Mouse (Mus musculus): ENCODE data around the gene Tesc.
A peak's percentile ranks its signal among the peaks of the same experiment; 100 is the strongest.

The Tesc gene

DNA sequence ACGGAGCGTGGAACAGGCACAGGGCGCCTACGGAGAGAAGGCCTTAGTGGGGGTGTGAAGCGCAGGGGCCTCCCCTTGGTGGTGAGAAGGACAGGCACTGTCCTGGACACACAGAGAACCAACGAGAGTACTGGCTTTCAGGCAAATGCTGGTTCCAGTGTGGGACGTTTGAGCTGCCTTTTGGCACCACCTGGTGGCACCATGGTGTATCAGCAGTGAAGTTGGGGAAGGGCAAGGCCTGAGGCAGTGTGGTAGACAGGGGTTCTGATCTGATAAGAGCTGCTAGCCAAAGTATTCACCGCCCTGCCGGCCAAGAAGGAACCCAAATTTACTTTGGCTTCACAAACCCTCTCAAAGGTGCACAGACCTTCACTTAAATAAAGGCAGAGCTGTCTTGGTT is 41.8 kb downstream of the Tesc start:
- DNase-seq (ENCODE audit: inconsistent age in 2 of 2, low spot score in 1 of 2), result peak; percentile 87 to 94

DNA sequence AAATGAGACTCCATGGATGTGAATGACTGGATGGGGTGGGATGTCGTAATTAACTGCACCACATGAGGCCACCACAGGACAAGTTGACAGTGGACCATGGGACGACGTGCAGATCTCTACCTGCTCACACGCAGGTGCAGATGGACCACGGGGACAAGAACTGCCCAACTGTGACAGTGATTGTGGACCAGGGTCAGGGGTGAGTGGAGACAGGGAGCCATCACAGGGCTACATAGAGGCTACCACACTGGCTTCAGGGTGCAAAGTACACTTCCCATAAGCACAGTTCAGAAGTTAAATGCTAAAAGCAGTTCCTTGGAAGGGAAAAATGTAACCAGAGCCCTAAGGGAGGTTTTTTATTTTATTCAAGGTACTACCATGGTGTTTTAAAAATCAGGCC is 44.2 kb downstream of the Tesc start:
- DNase-seq (ENCODE audit: inconsistent age in 2 of 2, low spot score in 1 of 2), result no peak

DNA sequence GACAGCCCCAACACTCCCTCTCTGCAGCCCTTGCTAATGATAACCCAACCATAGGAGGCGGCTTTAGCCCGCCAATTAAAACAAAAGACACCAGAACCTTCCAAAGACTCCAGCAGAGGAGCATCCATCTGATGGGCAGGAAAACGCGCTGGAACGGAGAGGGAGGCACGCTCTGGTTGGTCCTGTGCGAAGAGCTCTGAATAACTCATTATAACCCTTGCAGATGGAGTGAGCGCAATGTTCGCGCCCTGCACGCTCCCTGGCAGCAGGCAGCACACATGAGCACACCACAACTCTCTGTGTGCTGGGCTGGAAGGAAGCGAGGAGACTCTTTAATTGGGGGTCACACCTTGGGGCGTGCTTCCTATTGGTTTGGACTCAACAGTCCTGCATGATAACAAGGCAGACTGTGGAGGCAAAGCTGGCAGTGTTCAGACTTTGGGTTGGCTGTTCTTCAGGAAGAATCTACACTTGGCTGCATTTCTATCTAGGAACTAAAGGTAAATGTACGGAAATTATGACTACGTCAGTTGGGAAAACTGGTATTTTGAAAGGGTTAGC is 45.8 kb downstream of the Tesc start:
- DNase-seq (ENCODE audit: inconsistent age in 2 of 2, low spot score in 1 of 2), result no peak

DNA sequence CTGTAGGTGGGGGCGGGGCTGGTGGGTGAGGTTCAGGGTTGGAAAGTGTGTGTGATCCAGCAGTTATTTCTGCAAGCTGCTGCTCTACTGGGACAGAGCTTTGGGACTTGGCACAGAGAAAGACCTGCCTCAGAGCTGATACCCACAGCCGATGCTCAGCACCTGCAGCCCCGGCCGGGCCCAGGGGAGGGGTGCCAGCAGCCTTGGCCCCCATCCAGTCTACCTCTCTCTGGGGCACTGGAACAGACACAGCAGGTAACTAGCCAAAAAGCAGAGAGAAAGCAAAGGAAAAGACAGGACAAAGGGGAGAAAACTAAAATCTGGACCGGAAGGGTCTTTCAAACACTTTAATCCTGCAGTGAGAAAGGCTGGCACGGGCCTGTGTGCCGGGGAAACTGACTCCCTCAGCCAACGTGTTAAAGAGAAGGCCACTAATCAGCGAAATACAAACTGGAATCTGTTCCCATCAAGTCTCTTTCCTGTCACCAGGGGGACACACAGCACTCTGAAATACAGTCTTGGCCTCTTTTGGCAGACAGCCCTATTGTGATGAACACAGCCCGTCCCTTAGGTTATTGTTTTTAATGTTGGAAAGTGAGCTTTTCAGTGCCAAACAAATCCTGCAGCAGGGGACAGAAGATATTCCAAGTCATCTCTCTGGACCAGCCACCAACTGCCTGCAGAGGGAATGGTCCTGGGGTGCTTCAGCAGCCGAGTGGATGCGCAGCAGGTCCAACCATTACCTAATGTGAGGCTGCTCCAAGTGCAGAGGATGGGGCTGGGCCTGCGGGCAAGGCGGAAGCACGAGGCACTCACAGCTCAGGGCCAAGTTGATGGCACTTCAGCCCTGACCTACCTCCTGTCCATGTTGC is 49.4 kb downstream of the Tesc start:
- no peak for DNase-seq (ENCODE audit: inconsistent age in 2 of 2, low spot score in 1 of 2)

DNA sequence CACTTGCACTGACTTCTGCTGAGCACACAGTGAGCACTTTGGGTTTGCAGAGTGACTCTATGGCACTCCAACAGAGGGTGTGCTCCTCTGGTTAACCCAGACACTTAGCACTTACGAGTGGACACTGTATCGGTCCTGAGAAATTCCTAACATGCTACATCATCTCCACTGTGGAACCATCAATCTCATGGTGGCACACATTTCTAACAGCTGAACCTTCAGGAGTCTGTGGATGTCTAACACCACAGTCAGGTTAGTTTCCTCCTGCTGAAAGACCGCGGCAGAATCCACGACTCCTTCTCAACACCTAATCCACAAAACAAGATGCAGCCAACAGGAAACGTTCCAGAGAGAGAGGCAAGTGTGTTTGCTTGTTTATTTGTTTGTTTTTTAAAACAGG is 51.0 kb downstream of the Tesc start:
- DNase-seq (ENCODE audit: inconsistent age in 2 of 2, low spot score in 1 of 2), result no peak

DNA sequence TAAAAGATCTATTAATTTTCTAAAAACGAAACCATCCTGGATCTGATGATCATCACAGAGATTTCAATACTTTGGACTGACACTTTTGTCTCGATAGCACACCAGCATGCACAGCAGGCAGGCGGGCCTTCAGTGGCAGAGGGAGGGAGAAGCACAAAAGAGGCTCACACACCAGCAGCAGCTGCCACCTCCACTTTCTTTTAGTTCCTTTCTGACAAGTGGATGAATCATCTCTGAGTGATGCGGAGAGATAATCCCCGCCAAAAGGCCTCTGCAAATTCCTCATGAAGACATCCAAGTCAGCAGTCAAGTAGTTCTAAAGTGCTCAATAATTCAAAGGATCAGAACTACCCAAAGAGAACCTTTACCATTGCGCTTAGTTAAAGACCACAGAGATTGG is 51.8 kb downstream of the Tesc start:
- DNase-seq (ENCODE audit: inconsistent age in 2 of 2, low spot score in 1 of 2), result peak; percentile 53 to 58

DNA sequence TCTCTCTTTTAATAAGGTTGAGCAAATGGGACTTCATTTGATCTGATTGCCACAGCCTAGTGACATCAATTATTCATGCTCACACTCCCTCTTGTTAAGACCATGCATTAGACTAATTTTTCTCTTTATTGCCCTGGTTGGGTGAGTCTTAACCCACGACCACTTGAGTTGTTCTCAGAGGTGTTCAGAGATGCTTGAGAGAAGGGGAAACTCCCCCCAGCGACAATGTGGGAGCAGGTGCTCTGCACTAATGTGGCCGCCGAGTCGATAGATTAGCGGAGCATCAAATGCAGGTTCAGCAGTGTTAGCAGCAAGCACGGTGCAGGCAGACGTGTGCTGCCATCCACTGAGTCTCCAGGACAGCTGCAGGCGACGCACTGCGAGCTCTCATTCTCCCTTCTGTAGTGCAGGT is 52.3 kb downstream of the Tesc start:
- no peak for DNase-seq (ENCODE audit: inconsistent age in 2 of 2, low spot score in 1 of 2)

DNA sequence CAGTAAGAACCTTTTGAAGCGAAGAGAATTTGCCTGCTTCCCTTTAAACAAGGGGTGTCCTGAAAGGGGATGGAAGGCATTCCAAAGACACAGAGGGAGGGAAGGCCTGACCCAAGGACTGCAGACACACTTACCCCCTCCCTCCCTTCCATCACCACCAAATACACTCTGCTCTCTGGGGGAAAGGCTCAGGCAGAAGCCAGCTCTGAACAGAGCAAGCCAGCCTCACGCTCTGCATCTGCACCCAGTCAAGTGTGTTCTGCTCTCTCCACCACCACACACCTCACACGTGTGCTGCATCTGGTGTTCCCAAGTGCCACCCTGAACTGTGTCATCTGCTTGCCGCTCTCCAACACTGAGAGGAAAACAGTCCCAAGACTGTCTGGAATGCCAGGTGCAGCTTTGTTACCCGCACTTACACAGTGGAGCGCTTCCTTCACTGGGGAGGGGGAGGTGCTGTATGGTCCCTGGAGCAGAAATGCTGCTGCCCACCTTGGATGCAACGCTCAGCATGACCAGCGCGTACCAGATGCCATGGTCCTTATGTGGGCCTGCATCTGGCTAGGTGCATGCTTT is 53.9 kb downstream of the Tesc start:
- no peak for DNase-seq (ENCODE audit: inconsistent age in 2 of 2, low spot score in 1 of 2)

DNA sequence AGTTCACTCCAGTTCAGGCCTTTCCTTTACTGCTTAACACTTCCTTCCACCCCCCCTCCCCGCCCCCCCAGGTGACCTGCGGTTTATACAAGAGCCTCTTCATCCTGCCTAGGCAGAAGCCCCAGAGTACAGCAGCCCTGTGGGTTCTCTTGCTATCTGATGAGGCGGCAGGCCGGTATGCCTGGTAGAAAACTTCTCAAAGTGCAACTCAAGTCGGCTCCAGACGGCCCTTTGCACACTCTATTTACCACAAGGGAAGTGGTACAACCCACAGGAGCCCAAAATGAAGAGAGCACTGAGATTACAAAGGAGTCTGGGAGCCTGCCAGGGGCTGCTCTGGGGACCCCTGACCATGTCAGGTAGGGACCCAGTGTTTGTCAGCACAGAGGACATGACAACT is 54.5 kb downstream of the Tesc start:
- DNase-seq (ENCODE audit: inconsistent age in 2 of 2, low spot score in 1 of 2), result no peak

DNA sequence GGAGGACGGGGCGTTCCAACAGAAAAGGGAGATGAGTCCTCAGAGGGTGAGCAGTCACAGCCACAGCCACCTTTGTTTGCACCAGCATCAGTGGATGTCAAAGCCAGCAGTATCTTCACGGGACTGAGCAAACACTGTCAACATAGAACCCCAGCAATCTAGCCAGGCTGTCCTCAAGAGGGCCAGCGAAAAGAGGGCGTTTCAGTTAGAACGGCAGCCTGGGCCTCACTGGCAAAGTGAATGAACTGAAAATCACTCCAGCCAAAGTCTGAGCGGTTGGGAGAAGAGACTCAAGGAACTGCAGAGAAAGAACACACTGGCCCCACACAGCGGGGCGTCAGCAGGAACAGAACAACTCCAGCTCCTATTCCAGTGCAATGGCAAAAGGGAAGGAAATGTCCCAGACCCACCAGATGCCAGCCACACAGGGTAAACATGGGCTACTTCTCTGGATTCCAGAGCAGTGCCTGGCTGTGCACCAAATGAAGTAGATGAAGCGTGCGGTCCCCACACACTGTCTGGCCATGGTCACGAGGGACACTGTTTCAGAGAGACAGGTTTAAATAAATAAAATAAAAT is 55.6 kb downstream of the Tesc start:
- no peak for DNase-seq (ENCODE audit: inconsistent age in 2 of 2, low spot score in 1 of 2)

DNA sequence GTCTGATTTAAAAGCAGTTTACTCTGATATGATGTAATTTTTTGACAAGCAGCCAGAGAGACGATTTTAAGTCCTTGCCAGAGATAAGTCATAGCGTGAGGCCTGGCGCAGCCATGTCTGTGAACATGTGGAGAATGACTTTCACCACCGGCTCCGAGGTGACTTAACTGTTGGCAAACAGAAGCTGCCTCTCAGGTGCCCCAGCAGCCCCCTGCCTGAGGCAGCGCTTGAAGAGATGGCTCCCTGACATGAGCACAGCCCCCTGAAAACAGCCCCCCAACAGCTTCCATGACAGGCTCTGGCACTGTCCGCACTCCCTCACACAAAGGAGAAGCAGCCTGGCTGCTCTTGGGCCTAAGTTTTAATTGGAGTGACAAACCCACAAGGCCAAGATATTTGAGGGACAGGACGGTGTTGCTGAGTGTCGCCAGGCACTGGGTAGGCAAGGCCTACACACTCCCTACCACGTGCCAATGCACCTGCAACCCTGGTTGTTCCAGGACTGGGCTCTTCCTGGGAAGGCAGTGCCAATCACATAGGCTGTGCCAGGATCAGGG is 56.7 kb downstream of the Tesc start:
- DNase-seq (ENCODE audit: inconsistent age in 2 of 2, low spot score in 1 of 2), result peak in 1 of 2 experiments; percentile 83

DNA sequence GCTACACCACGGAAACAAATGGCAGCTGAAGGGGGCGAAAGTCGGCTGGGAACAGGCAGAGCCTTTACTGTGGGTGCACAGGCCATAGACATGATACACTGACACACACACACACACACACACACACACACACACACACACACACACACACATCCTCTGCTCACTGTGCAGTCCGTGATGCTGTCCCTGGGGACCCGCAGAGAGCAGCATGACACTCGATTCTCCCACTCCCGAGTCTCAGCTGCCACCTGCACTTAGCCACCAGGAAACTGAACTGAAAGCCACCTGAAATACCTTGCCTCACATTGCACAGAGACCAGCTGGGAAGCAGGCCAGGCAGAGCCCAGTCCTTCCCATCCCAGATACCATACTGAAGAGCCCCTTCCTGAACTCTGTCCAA is 57.8 kb downstream of the Tesc start:
- no peak for DNase-seq (ENCODE audit: inconsistent age in 2 of 2, low spot score in 1 of 2)

DNA sequence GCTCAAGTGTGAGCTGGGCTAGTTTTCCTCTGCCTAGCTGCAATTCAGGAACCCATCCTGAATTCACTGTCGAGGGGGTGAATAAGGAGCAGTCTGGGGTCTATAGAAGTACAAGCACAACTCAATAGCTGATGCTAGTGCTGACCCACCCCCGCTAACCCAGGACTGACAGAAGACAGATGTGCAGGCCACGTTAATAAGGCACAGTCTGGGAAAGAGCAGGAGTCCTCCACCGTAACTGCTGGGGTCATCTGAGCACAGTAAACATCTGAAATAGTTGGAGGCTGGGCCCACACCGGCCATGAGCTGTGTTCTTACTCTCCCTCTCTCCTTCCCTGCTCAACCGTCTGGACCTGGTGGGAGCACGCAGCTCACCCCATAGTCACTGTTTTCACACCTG is 59.4 kb downstream of the Tesc start:
- DNase-seq (ENCODE audit: inconsistent age in 2 of 2, low spot score in 1 of 2), result no peak

DNA sequence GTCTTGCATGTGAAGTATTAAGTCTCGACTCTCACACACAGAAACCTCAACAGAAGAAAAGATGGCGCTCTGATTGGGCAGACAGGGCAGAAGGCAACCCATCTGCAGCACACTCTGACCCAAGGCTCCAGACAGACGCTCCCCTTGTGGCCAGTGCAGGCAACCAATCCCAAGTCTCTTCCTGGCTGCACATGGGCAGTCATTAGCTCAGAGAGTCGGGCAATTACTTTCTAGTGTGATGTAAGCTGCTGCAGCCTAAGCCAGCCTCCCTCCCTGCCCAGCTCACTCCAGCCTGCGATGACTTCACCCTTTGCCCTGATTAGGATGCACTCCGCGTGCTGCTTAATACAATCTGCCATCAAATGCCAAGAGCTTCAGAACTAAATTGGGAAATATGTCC is 61.6 kb downstream of the Tesc start:
- DNase-seq (ENCODE audit: inconsistent age in 2 of 2, low spot score in 1 of 2), result peak; percentile 57 to 74

DNA sequence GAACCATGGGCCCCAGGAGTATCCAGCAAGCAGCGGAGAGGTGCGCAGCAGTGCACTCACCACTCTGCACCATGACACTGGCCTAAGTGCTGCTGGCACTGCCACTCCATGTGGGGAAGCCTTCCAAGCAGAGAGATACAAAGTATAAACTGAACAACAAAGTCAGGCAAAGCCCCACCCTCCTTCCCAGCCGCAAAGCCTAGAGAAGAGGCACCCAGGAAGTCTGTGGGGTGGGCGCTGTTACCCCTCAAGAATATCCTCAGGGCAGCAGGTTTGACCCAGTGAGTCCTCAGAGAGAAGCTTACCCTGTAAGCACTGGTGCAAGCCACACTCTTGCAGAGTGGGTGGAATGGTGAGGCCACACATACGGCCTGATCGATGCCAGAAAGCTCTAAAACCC is 62.6 kb downstream of the Tesc start:
- no peak for DNase-seq (ENCODE audit: inconsistent age in 2 of 2, low spot score in 1 of 2)

DNA sequence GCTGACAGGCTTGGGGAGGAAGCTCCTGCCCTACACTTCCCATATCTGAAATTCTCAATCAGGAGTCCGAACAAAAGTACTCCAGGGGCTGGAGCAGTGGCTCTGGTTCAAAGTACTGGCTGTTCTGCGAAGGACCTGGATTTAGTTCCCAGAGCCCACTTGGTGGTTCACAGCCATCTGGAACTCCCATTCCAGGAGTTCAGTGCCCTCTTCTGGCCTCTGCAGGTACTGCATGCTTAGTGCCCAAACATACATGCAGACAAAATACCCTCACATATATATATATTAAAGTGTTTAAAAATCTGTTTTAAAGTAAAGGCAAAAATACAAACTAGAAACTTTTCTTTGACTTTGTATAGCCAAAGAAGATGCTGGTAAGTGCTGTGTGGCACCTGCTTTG is 63.3 kb downstream of the Tesc start:
- DNase-seq (ENCODE audit: inconsistent age in 2 of 2, low spot score in 1 of 2), result peak in 1 of 2 experiments; percentile 51

DNA sequence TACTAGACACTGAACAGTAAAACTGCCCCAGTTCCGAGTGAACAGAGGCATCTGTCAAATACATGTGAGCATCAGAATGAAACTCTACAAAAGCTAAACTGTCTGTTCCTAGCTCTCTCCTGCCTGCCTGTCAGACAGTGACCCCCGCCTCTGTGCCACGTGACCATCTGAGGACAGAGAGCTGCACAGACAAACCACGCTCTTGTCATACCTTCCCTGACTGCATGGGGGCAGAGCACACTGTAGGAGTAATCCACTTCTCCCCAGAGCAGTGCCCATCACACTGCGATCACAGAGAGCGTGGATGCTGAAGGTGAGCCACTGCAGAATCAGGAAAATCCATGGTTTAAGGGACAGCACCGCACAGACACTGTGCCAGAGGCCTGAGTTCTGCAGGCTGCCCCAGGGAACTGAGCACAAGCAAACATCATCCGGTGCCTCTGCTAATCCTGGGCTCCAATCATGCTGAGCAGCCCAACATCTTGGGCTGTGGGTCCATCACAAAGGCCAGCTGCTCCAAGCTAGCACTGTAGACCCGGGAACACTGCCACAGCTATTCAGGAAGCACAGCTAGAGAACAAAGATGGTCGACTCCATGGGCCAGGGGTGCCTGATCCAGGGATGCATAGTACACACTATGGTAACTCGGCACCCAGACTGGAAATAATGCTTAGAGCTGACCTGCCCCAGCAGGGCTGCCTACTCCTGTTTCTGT is 65.9 kb downstream of the Tesc start:
- DNase-seq (ENCODE audit: inconsistent age in 2 of 2, low spot score in 1 of 2), result no peak

DNA sequence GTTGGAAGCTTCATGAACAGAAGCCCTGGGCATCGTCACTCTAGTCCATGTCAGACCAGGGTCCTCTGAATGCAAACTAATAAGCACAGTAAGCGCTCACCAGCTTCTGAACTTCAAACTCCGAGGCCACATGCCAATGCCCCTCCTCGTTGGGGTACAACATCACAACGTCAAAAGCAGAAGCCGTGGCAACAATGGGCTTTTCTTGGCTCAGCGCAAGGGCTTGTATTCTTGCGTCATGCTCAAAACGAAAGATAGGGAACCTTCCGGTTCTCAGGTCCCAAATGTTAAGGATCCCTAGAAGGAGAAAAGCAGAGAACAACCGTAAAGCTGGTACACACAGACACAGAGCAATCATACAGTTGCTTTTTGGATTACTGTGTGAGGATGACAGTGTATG is 67.9 kb downstream of the Tesc start:
- no peak for DNase-seq (ENCODE audit: inconsistent age in 2 of 2, low spot score in 1 of 2)

DNA sequence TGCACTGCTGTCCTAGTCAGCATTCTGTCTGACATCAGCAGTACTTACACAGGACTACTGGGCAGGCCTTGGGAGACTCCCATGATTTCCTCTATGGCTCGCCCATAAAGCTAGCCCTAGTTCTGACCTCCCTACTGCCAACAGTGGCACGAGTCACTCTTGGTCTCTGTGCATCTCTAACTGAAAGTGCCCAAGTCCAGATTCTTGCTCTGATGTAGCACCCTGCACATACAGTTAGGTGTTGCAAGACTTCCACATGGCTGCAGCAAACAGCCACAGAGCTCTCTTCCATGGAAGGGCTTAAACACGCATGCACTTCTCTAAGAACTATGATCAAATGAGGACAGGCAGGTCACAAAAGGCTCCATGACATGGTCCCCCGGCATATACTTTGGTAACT is 68.3 kb downstream of the Tesc start:
- DNase-seq (ENCODE audit: inconsistent age in 2 of 2, low spot score in 1 of 2), result no peak

DNA sequence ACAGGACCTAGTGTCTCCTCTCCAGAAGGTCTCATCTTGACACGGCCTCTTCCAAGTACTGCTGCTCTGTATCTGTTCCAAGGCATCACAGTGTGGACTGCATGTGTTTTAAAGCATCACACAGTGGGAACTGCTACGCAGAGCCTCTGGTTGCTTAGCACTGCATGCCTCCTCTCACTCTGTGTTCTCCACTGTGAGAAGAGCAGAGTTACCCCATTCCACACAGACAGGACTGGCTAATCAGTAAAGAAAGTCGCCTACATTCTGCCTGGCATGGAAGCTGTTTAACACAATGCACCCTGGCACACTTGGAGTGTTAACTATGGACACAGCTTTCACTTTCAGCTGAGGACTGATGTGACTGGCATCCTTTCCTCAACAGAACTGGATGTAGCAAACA is 68.8 kb downstream of the Tesc start:
- DNase-seq (ENCODE audit: inconsistent age in 2 of 2, low spot score in 1 of 2), result no peak

All from adrenal gland, adult (tissue).